Mouse (Mus musculus) granulocyte monocyte progenitor cell, adult 5-6 weeks (primary cell): ENCODE measurements at regions not wholly inside any gene's neighbourhood (a gene's known extent, or its start where the extent isn't known, plus 50 kb on each side); places are given as distances from the start of the nearest gene placed in this dataset.
A peak's percentile ranks its signal among the peaks of the same experiment; 100 is the strongest.
"Not testable (repeated sequence)": the region's sequence is repeated elsewhere in the genome, so short reads cannot be mapped to it uniquely, and the experiment has no call there.

ENCODE experiments used
- ATAC-seq: replicated peaks from 2 replicates; pipeline ENCODE4 v1.8.0; 2016; ENCODE audit warnings: mild to moderate bottlenecking, moderate TSS enrichment, inconsistent platforms; ENCODE audit not compliant: poor library complexity, severe bottlenecking

GRCm38 (mm10) chr10:111589186-111589585, 83.1 kb downstream of the Phlda1 start:
- ATAC-seq: no peak

- no peak for ATAC-seq
These were observed 86.5 kb downstream of the Phlda1 start for GRCm38 (mm10) chr10:111592416-111593149.

- ATAC-seq: no peak
These were observed 87.2 kb downstream of the Phlda1 start for GRCm38 (mm10) chr10:111593280-111593679.

GRCm38 (mm10) chr10:111594171-111594570, 88.1 kb downstream of the Phlda1 start:
- ATAC-seq: no peak

- ATAC-seq: no peak
These were observed 88.6 kb downstream of the Phlda1 start for GRCm38 (mm10) chr10:111594651-111595050.

- ATAC-seq: no peak
These were observed 89.5 kb downstream of the Phlda1 start for GRCm38 (mm10) chr10:111595513-111595995.

- peak; percentile 60 for ATAC-seq
These were observed 92.6 kb downstream of the Phlda1 start for GRCm38 (mm10) chr10:111598650-111599049.

- ATAC-seq: no peak
These were observed 93.5 kb downstream of the Phlda1 start for GRCm38 (mm10) chr10:111599297-111600250.

- peak; percentile 22; the same call in 1 of the 2 replicates for ATAC-seq
These were observed 94.2 kb downstream of the Phlda1 start for GRCm38 (mm10) chr10:111600251-111600620.

GRCm38 (mm10) chr10:111600677-111601099, 94.6 kb downstream of the Phlda1 start:
- ATAC-seq: peak; percentile 50

GRCm38 (mm10) chr10:111603166-111603565, 97.1 kb downstream of the Phlda1 start:
- no peak for ATAC-seq

GRCm38 (mm10) chr10:111607381-111607780, 101.3 kb downstream of the Phlda1 start:
- ATAC-seq: not testable (repeated sequence)

- ATAC-seq: no peak
These were observed 102.5 kb downstream of the Phlda1 start for GRCm38 (mm10) chr10:111608385-111609093.

- ATAC-seq: no peak; the same call in 1 of the 2 replicates
These were observed 103.8 kb downstream of the Phlda1 start for GRCm38 (mm10) chr10:111609889-111610288.

- ATAC-seq: peak; percentile 59
These were observed 113.7 kb downstream of the Phlda1 start for GRCm38 (mm10) chr10:111619627-111620270.

GRCm38 (mm10) chr10:111620927-111621676, 115.0 kb downstream of the Phlda1 start:
- no peak for ATAC-seq

- no peak for ATAC-seq
These were observed 116.7 kb downstream of the Phlda1 start for GRCm38 (mm10) chr10:111622789-111623188.

GRCm38 (mm10) chr10:111624021-111624420, 117.9 kb downstream of the Phlda1 start:
- no peak for ATAC-seq

- no peak for ATAC-seq
These were observed 118.5 kb downstream of the Phlda1 start for GRCm38 (mm10) chr10:111624624-111625023.
